Mouse (Mus musculus): ENCODE results near the gene Olfr667. TPM values are rescaled to one million over a fixed set of nuclear protein-coding genes. Genes with fewer than 3 reads are reported as not detected.
"Not testable (repeated sequence)": the region's sequence is repeated elsewhere in the genome, so short reads cannot be mapped to it uniquely, and the experiment has no call there.

The Olfr667 gene
- total RNA-seq (2021) = not detected
- long read RNA-seq, experiment 1 = 0 reads
- long read RNA-seq, experiment 2 = 0 reads

DNA sequence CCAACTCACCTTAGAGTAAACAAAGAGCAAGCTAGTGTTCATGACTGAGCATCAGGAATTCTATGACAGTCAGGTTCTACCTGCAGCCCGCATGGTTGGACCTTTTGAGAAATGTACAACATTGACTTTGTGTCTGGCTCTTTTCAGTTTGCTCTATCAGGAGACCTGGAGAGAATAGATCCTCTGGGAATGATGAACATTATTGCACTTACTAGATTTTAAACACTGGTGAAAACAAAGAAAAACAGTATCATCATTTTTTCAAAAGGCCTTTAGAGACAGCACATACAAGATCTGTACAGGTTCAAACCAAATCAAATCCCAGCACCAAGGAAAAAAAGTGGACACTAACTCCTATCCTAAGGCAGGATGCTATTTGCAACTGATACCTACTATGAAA is at the start of gene Olfr667:
Gene Olfr667, minus strand, starts transcription at position 101 of the 400 bp plus-strand sequence.
- DNase-seq = no peak

DNA sequence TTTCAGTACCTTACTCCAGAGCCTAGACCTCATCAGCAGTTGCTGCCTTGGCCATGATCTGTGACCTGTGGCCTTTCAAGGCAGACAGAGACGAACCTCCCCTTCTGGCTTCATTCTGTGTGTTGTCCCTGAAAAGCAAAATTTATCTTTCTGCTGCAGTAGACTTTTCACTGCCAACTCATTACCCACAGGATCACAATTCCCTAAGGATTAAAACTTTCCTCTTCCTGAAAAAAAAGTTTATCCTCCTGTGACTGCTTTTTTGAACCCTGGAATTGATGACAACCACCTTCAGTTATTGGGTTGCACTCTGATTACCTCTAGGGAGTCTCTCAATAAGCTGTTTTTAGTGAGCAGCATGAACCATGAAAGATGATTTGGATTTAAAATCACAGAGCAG is 41.2 kb upstream of the Olfr667 start, which contains the start of gene Olfr670:
Gene Olfr670, minus strand, starts transcription at position 101 of the 400 bp plus-strand sequence.
- DNase-seq = no peak

DNA sequence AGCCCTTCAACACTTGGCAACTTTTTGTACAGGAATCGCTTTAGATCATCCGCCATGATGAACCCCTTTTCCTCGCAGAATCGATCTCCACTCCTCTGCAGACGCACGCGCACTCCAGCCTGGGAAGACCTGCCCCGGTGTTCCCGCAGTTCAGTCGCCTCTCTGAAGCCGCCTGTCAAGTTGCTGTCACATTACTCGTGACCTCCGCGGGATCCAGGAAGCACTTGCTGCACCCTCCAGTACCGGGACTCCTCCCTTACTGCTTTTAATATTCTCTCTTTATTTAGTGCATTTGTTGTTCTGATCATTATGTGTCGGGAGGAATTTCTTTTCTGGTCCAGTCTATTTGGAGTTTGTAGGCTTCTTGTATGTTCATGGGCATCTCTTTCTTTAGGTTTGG is 29.0 kb upstream of the Olfr667 start:
- not testable (repeated sequence) for DNase-seq

DNA sequence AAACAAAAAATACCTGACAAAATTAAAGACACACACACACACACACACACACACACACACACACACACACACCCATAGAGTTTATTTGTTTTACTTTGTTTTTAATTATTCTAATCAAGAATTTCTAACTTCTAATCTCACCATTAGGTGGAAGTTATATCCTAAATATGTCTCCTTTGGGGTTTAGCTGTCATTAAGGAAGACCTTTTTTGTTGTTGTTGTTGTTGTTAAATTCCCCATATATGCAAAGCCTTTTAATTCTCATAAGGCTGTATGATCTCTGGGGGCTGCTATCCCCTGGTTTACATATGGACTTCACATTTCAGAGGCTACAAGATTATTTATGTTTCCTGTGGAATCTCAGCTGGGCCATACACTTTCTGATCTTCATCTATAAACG is 12.7 kb upstream of the Olfr667 start, which contains the start of gene Olfr669:
Gene Olfr669, plus strand, starts transcription at position 301 of the 400 bp plus-strand sequence.
- no peak for DNase-seq

DNA sequence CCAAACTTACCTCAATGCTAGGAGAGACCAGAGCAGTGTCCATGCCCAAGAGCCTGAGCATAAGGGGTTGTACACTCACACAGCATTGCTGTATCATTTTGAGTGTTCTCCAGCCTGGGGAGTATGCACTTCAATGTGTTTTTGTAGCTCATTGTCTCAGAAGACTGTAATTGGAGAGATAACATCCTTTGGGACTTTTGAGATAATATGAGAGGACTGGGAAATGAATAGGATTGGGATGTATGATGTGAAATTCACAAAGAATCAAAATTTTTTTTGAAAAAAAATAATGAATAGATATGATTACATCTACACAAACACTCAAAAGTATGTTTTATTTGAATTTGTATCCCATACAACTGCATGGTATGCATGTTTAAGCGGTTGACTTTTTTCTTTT is 6.7 kb upstream of the Olfr667 start, which contains the start of gene Olfr668:
Gene Olfr668, minus strand, starts transcription at position 101 of the 400 bp plus-strand sequence.
- no peak for DNase-seq

DNA sequence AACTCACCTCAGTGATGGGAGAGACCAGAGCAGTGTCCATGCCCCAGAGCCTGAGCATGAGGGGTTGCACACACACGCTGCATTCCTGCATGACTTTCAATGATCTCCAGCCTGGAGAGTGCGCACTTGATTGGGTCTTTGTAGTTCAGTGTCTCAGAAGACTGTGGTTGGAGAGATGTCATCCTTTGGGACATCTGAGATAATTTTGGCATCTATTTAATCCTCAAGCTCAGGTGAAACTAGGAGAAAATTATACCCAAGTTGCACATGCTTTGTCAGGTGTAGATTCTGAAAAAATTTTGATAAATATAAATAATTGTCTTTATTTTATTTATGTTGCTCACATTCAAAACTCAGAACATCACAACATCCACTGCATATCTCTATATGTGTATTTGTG is 25.4 kb downstream of the Olfr667 start, which contains the start of gene Olfr666:
Gene Olfr666, minus strand, starts transcription at position 101 of the 400 bp plus-strand sequence.
- no peak for DNase-seq

DNA sequence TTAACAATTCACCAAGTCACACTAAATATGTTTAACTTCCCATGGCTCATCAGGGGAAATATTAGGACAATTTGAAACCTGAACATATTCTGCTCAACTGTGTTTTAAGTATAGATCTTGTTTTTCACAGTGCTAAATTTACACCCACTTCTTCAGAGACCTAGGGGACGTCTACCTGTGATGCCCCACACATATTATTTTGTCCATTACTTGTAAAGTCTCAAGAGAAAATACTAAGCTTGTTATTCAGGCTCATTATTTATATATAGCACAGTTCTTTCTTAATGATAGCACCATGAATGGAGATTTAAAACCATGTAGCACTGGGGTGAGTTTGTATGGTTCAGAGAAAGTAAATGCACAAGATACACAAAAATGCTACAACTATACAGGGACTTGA is 43.6 kb downstream of the Olfr667 start, which contains the start of gene Olfr665:
Gene Olfr665, plus strand, starts transcription at position 301 of the 400 bp plus-strand sequence.
- DNase-seq = no peak

Other genes with a start within 250 kb of the Olfr667 start
- gene Olfr661, start 235.0 kb downstream of the Olfr667 start, total RNA-seq (2021) = not detected
- gene Usp17le, start 144.0 kb downstream of the Olfr667 start, total RNA-seq (2021) = not detected
- gene Usp17lb, start 78.9 kb downstream of the Olfr667 start, total RNA-seq (2021) = not detected
- not detected for gene Usp17la, start 64.5 kb downstream of the Olfr667 start, total RNA-seq (2021)
- gene Olfr665, start 43.5 kb downstream of the Olfr667 start, total RNA-seq (2021) = not detected
- not detected for gene Olfr666, start 25.5 kb downstream of the Olfr667 start, total RNA-seq (2021)
- not detected for gene Olfr668, start 6.6 kb upstream of the Olfr667 start, total RNA-seq (2021)
- not detected for gene Olfr669, start 12.8 kb upstream of the Olfr667 start, total RNA-seq (2021)
- not detected for gene Olfr670, start 41.1 kb upstream of the Olfr667 start, total RNA-seq (2021)
- not detected for gene Olfr671, start 57.6 kb upstream of the Olfr667 start, total RNA-seq (2021)
- not detected for gene Olfr672, start 80.5 kb upstream of the Olfr667 start, total RNA-seq (2021)
- not detected for gene Olfr675, start 107.0 kb upstream of the Olfr667 start, total RNA-seq (2021)
- gene Olfr676, start 111.2 kb upstream of the Olfr667 start, total RNA-seq (2021) = not detected
- gene Olfr677, start 129.9 kb upstream of the Olfr667 start, total RNA-seq (2021) = not detected
- gene Olfr678, start 143.0 kb upstream of the Olfr667 start, total RNA-seq (2021) = not detected
- gene Olfr679, start 159.7 kb upstream of the Olfr667 start, total RNA-seq (2021) = not detected
- not detected for gene Olfr680-ps1, start 171.3 kb upstream of the Olfr667 start, total RNA-seq (2021)
- gene Olfr681, start 195.4 kb upstream of the Olfr667 start, total RNA-seq (2021) = not detected
- gene Olfr683, start 225.5 kb upstream of the Olfr667 start, total RNA-seq (2021) = not detected
- not detected for gene Olfr684, start 242.2 kb upstream of the Olfr667 start, total RNA-seq (2021)

Measured in gastrocnemius, postnatal 25 days (tissue).